Mouse (Mus musculus) G1E-ER4 (cell line): ENCODE measurements around the gene Add3. TPM values are rescaled to one million over a fixed set of nuclear protein-coding genes. Genes with fewer than 3 reads are reported as not detected.

Experiments used
- GATA1 ChIP-seq: IDR thresholded peaks from one replicate; pipeline ENCODE4 v1.8.0; 2012; ENCODE audit warnings: low read length, inconsistent platforms
- polyA plus RNA-seq: library from polyadenylated mRNA; stranded (reverse); fragments of >175 nt; gene quantifications from 2 replicates; pipeline ENCODE4 v1.2.3, GENCODE M21; 2012

The Add3 gene
- polyA plus RNA-seq, 1 experiment = 11.8 TPM

DNA sequence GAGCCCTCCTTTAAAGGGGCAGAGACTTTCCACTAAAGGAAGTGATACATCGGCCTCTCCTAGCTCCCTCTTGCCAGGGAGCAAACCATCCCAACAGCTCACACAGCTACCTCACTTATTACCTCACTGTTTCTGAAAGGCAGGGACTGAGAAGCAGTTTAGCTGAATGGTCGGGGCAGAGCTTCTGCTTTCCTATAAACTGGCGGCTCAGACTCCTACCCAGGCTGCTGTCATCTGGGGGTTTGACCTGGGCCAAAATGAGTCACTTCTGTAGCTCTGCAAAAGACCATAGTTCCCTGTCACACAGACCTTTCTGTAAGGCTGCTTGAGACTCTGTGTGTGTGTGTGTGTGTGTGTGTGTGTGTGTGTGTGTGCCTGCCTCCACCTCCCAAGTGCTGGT lies 79.1 kb downstream of the Add3 start:
- TF ChIP-seq GATA1 = no peak

GRCm38 (mm10) chr19:53221186-53221585 lies 80.9 kb downstream of the Add3 start:
- no peak for TF ChIP-seq GATA1

GRCm38 (mm10) chr19:53226651-53227050 lies 86.4 kb downstream of the Add3 start:
- no peak for TF ChIP-seq GATA1

DNA sequence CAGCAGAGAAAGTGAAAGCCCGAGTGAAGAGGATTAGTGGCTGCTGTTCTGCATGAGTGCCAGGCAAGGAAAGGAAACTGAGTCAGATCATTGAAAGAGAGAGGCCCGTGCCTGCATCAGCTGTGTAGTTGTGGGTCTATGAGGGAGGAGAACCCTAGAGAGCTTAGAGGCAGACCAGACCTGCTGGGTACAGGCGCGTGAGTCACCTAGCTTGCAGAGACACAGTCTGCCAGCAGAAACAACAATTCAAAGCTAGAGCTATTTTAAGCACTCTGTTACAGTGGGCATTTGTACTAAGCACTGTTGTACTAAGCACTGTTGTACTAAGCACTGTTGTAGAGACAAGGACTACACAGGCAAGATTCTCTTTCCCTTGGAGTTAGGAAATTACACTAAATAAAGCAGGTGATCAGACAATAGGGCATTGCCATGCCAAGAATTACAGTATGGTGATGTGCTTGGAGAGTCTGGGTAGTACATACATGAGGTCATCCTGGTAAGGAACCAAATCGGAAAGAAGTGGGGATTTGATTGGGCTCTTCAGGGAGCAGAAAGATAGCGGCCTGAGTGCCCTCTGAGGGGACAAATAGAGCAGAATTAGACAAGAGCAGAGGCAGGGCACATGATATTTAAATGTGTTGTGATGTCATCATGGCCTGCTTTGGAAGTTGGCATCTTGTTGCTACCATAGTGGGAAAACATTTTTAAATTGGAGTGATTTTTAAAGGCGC lies 88.0 kb downstream of the Add3 start:
- TF ChIP-seq GATA1 = no peak

- TF ChIP-seq GATA1 = no peak
Measured at GRCm38 (mm10) chr19:53230942-53231815, 90.9 kb downstream of the Add3 start.

GRCm38 (mm10) chr19:53233586-53233985 lies 93.3 kb downstream of the Add3 start:
- no peak for TF ChIP-seq GATA1

GRCm38 (mm10) chr19:53241806-53242205 lies 101.6 kb downstream of the Add3 start:
- no peak for TF ChIP-seq GATA1

DNA sequence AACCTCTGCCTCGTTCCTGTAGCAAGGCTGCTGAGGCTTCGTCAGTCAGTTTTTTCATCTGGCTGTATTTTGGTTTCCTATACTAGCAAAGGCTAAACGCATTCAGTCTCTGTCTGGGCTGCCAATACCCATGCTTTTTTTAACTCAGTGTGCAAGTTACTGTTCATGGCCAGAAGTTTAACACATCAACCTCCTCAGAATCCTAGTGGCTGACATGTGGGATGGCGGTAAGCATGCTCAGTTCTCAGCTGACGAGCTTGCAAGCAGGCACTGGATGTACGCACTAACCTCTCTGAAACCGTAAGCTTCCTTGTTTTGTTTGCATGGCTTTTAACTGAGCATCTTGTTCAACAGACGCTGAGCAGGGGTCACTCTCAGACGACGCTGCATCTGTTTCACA lies 103.7 kb downstream of the Add3 start:
- TF ChIP-seq GATA1 = no peak

- no peak for TF ChIP-seq GATA1
Measured at GRCm38 (mm10) chr19:53247558-53247957, 107.3 kb downstream of the Add3 start.

DNA sequence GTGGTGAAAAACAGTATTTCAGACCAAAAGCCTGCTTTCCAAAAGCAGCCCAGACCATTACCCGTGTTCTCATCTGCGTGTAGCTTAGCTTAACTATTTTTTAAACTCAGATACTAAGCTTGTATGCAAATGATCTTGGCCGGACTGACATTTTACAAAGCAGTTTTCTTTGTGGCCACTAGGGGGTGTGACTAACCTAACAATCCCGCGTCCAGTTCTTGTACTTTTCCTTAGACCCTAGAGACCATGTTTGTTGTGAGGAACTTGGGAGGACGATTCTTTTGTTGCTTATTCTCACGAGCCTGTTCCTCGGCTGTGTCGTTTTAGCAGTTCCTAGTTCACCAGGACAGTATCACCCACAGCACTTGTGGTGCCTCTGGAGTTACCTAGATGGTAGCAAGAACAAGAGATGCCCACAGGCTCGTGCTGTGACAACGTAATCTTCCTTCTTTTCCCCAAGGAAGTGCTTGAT lies 107.8 kb downstream of the Add3 start:
- TF ChIP-seq GATA1 = no peak

- TF ChIP-seq GATA1 = no peak
Measured at GRCm38 (mm10) chr19:53251015-53251414, 110.8 kb downstream of the Add3 start.

GRCm38 (mm10) chr19:53251656-53252055 lies 111.4 kb downstream of the Add3 start:
- TF ChIP-seq GATA1 = no peak

- no peak for TF ChIP-seq GATA1
Measured at GRCm38 (mm10) chr19:53252111-53253028, 112.1 kb downstream of the Add3 start.

- no peak for TF ChIP-seq GATA1
Measured at GRCm38 (mm10) chr19:53256361-53256760, 116.1 kb downstream of the Add3 start.

- TF ChIP-seq GATA1 = no peak
Measured at GRCm38 (mm10) chr19:53256991-53257594, 116.8 kb downstream of the Add3 start.
